Mouse (Mus musculus) forebrain, embryonic 12.5 days (tissue): ENCODE data around the gene Myom3. TPM values are rescaled to one million over a fixed set of nuclear protein-coding genes. Genes with fewer than 3 reads are reported as not detected.

Experiments
- ATAC-seq: fragments of 200-750 bp; cut with Nextera tagmentation; 2 replicates; pipeline ENCODE4 v1.8.0; 2017; ENCODE audit warnings: moderate TSS enrichment; ENCODE audit not compliant: low FRiP score
- H3K27ac ChIP-seq: fragments of 300-500 bp; sonication (generic); 2 replicates; pipeline ENCODE4 v1.5.1; 2016; ENCODE audit warnings: mild to moderate bottlenecking
- H3K27me3 ChIP-seq: fragments of 300-500 bp; sonication (generic); 2 replicates; pipeline ENCODE4 v1.6.1; 2016; ENCODE audit warnings: mild to moderate bottlenecking
- H3K36me3 ChIP-seq: fragments of 300-500 bp; sonication (generic); replicated peaks from 2 replicates; pipeline ENCODE4 v1.6.1; 2016; ENCODE audit warnings: mild to moderate bottlenecking
- H3K4me1 ChIP-seq: fragments of 300-500 bp; sonication (generic); 2 replicates; pipeline ENCODE4 v1.6.1; 2016
- H3K4me2 ChIP-seq: fragments of 300-500 bp; sonication (generic); 2 replicates; pipeline ENCODE4 v1.6.1; 2016; ENCODE audit warnings: mild to moderate bottlenecking, moderate library complexity
- H3K4me3 ChIP-seq: fragments of 300-500 bp; sonication (generic); replicated peaks from 2 replicates; pipeline ENCODE4 v1.5.1; 2016; ENCODE audit warnings: mild to moderate bottlenecking
- H3K9ac ChIP-seq: fragments of 300-500 bp; sonication (generic); 2 replicates; pipeline ENCODE4 v1.6.1; 2016; ENCODE audit warnings: mild to moderate bottlenecking
- H3K9me3 ChIP-seq: fragments of 300-500 bp; sonication (generic); 2 replicates; pipeline ENCODE4 v1.6.1; 2016
- WGBS: fragments of 180-500 bp; shearing (Covaris S2); methylation state at CpG from one replicate; pipeline ENCODE4 v1.1.7; 2016; 5-methylcytosine and 5-hydroxymethylcytosine counted together
- polyA plus RNA-seq: library from polyadenylated mRNA; unstranded; fragments of >200 nt; fragmentation: Nextera tagmentation; extraction: Ambion mirVana; gene quantifications from 2 replicates; pipeline ENCODE4 v1.2.1, GENCODE M21; 2016

Gene Myom3
- polyA plus RNA-seq, 1 experiment from 2014 or later = 0.10 TPM

- Histone ChIP-seq H3K9me3 (no peaks in the 10 kb centered on the region), H3K4me3 (no peak overlapping the region), H3K27me3 (no peaks in the 10 kb centered on the region), H3K9ac (no peak overlapping the region), H3K36me3 (no peaks in the 10 kb centered on the region), H3K4me1 (no peaks in the 10 kb centered on the region), H3K4me2 (no peak overlapping the region), H3K27ac (no peak overlapping the region)
- 88% methylated on average over 4 of the region's 4 CpGs for WGBS
- no peak for ATAC-seq
Measured at GRCm38 (mm10) chr4:135821772-135822171, 62.3 kb downstream of the Myom3 start.

GRCm38 (mm10) chr4:135823298-135823697, 63.8 kb downstream of the Myom3 start:
- H3K36me3 ChIP-seq = no peaks in the 10 kb centered on the region
- ATAC-seq = no peak
- peaks cover 2% of the 10 kb centered on the region for H3K4me1 ChIP-seq
- no peaks in the 10 kb centered on the region for H3K9me3 ChIP-seq
- H3K9ac ChIP-seq = no peak overlapping the region
- no peak overlapping the region for H3K4me3 ChIP-seq
- 72% methylated on average over 2 of the region's 2 CpGs for WGBS
- no peak overlapping the region for H3K4me2 ChIP-seq
- H3K27me3 ChIP-seq = no peaks in the 10 kb centered on the region
- no peak overlapping the region for H3K27ac ChIP-seq

GRCm38 (mm10) chr4:135824254-135824653, 64.7 kb downstream of the Myom3 start:
- H3K9me3 ChIP-seq = no peaks in the 10 kb centered on the region
- H3K9ac ChIP-seq = no peak overlapping the region
- ATAC-seq = no peak
- no peak overlapping the region for H3K4me2 ChIP-seq
- no peak overlapping the region for H3K4me3 ChIP-seq
- H3K27ac ChIP-seq = 0 out of 2 replicates have a peak overlapping the region, but pooled peaks have one; percentile 3
- no peaks in the 10 kb centered on the region for H3K27me3 ChIP-seq
- H3K4me1 ChIP-seq = peaks cover 10% of the 10 kb centered on the region
- 48% methylated on average over 8 of the region's 8 CpGs for WGBS
- H3K36me3 ChIP-seq = no peaks in the 10 kb centered on the region

- H3K4me3 ChIP-seq = no peak overlapping the region
Measured at GRCm38 (mm10) chr4:135828491-135828890, 69.0 kb downstream of the Myom3 start.

GRCm38 (mm10) chr4:135832070-135832469, 72.6 kb downstream of the Myom3 start:
- H3K36me3 ChIP-seq = no peaks in the 10 kb centered on the region
- H3K27ac ChIP-seq = no peak overlapping the region
- H3K9me3 ChIP-seq = no peaks in the 10 kb centered on the region
- no peaks in the 10 kb centered on the region for H3K27me3 ChIP-seq
- WGBS = 83% methylated on average over 11 of the region's 11 CpGs
- no peak overlapping the region for H3K9ac ChIP-seq
- no peak overlapping the region for H3K4me3 ChIP-seq
- H3K4me2 ChIP-seq = no peak overlapping the region
- peaks cover 27% of the 10 kb centered on the region for H3K4me1 ChIP-seq
- no peak for ATAC-seq

More at GRCm38 (mm10) chr4:135828491-135828890, 69.0 kb downstream of the Myom3 start:
- Histone ChIP-seq H3K36me3 (no peaks in the 10 kb centered on the region), H3K9ac (0 out of 2 replicates have a peak overlapping the region, but pooled peaks have one; percentile 17), H3K27ac (peak overlapping the region; percentile 83), H3K4me1 (peaks cover 19% of the 10 kb centered on the region), H3K4me2 (peak overlapping the region; percentile 27), H3K9me3 (no peaks in the 10 kb centered on the region), H3K27me3 (no peaks in the 10 kb centered on the region)
- peak; percentile 49; the same call in 1 of the 2 replicates for ATAC-seq
- 28% methylated on average over 11 of the region's 11 CpGs for WGBS

- Histone ChIP-seq H3K4me2 (peak overlapping the region; percentile 16; the same call in 1 of the 2 replicates), H3K9ac (peak overlapping the region; percentile 33; the same call in 1 of the 2 replicates), H3K27me3 (no peaks in the 10 kb centered on the region), H3K9me3 (no peaks in the 10 kb centered on the region), H3K4me3 (no peak overlapping the region), H3K27ac (peak overlapping the region; percentile 77), H3K36me3 (no peaks in the 10 kb centered on the region), H3K4me1 (peaks cover 23% of the 10 kb centered on the region)
- WGBS = 47% methylated on average over 12 of the region's 12 CpGs
- ATAC-seq = peak; percentile 73
Measured at GRCm38 (mm10) chr4:135833301-135834123, 74.0 kb downstream of the Myom3 start.

- peak overlapping the region; percentile 77 for H3K27ac ChIP-seq
- H3K36me3 ChIP-seq = no peaks in the 10 kb centered on the region
- H3K4me1 ChIP-seq = peaks cover 17% of the 10 kb centered on the region
- H3K4me2 ChIP-seq = no peak overlapping the region
- H3K4me3 ChIP-seq = no peak overlapping the region
- 88% methylated on average over 8 of the region's 8 CpGs for WGBS
- no peak overlapping the region for H3K9ac ChIP-seq
- no peaks in the 10 kb centered on the region for H3K27me3 ChIP-seq
- no peaks in the 10 kb centered on the region for H3K9me3 ChIP-seq
- no peak for ATAC-seq
Measured at GRCm38 (mm10) chr4:135834124-135834717, 74.7 kb downstream of the Myom3 start.

- ATAC-seq = no peak
- Histone ChIP-seq H3K4me2 (no peak overlapping the region), H3K4me3 (no peak overlapping the region), H3K36me3 (no peaks in the 10 kb centered on the region), H3K4me1 (peaks cover 4% of the 10 kb centered on the region), H3K27me3 (no peaks in the 10 kb centered on the region), H3K27ac (no peak overlapping the region), H3K9me3 (no peaks in the 10 kb centered on the region), H3K9ac (no peak overlapping the region)
- WGBS = 81% methylated on average over 3 of the region's 3 CpGs
Measured at GRCm38 (mm10) chr4:135838925-135839292, 79.4 kb downstream of the Myom3 start.

- Histone ChIP-seq H3K27me3 (no peaks in the 10 kb centered on the region), H3K4me3 (no peak overlapping the region), H3K9ac (no peak overlapping the region), H3K9me3 (no peaks in the 10 kb centered on the region), H3K27ac (no peak overlapping the region), H3K4me1 (no peaks in the 10 kb centered on the region), H3K36me3 (no peaks in the 10 kb centered on the region), H3K4me2 (no peak overlapping the region)
- no peak for ATAC-seq
- 90% methylated on average over 21 of the region's 21 CpGs for WGBS
Measured at GRCm38 (mm10) chr4:135839293-135840011, 79.9 kb downstream of the Myom3 start.

- Histone ChIP-seq H3K36me3 (no peaks in the 10 kb centered on the region), H3K27me3 (no peaks in the 10 kb centered on the region), H3K4me2 (no peak overlapping the region), H3K9me3 (no peaks in the 10 kb centered on the region), H3K27ac (no peak overlapping the region), H3K9ac (no peak overlapping the region), H3K4me1 (no peaks in the 10 kb centered on the region), H3K4me3 (no peak overlapping the region)
- no peak for ATAC-seq
- 88% methylated on average over 6 of the region's 6 CpGs for WGBS
Measured at GRCm38 (mm10) chr4:135844400-135844799, 84.9 kb downstream of the Myom3 start.

- H3K4me2 ChIP-seq = no peak overlapping the region
- no peaks in the 10 kb centered on the region for H3K9me3 ChIP-seq
- ATAC-seq = no peak
- no peak overlapping the region for H3K9ac ChIP-seq
- no peaks in the 10 kb centered on the region for H3K36me3 ChIP-seq
- H3K4me3 ChIP-seq = no peak overlapping the region
- no peaks in the 10 kb centered on the region for H3K27me3 ChIP-seq
- no peak overlapping the region for H3K27ac ChIP-seq
- H3K4me1 ChIP-seq = peaks cover 13% of the 10 kb centered on the region
- WGBS = 63% methylated on average over 5 of the region's 5 CpGs
Measured at GRCm38 (mm10) chr4:135847581-135847980, 88.1 kb downstream of the Myom3 start.

- H3K4me1 ChIP-seq = peaks cover 27% of the 10 kb centered on the region
- no peaks in the 10 kb centered on the region for H3K36me3 ChIP-seq
- H3K4me2 ChIP-seq = 0 out of 2 replicates have a peak overlapping the region, but pooled peaks have one; percentile 15
- no peak overlapping the region for H3K4me3 ChIP-seq
- no peak for ATAC-seq
- peak overlapping the region; percentile 44 for H3K9ac ChIP-seq
- H3K27me3 ChIP-seq = no peaks in the 10 kb centered on the region
- peak overlapping the region; percentile 82 for H3K27ac ChIP-seq
- H3K9me3 ChIP-seq = no peaks in the 10 kb centered on the region
- WGBS = 36% methylated on average over 13 of the region's 13 CpGs
Measured at GRCm38 (mm10) chr4:135850411-135851095, 91.0 kb downstream of the Myom3 start.
